In genomic region chr11:106677910-106678591, GRCm38 (mm10) we compare ENCODE assay signal across 7 mouse cellular contexts.
DNase-seq lines count a peak whose midpoint lies in the region.

No protein-coding gene starts in this region.

- intact Hi-C loops in heart, postnatal 36 days (cut with DNase I): loop anchor here (2.0 kb wide), 1 partner anchor 31 kb away; no protein-coding TSS in a partner anchor
- intact Hi-C loops in left cerebral cortex, postnatal 14 days (cut with DNase I): no loop called here

- peak; percentile 69 for DNase-seq in Muller cell, postnatal 12 days (ENCODE audit: inconsistent ontology term)
- peak; percentile 93 to 94 for DNase-seq in adrenal gland, postnatal 36 days
- DNase-seq in frontal cortex, postnatal 25 days (ENCODE audit: low spot score in 2 of 2): peak; percentile 40 to 55
- DNase-seq in heart, postnatal 36 days: peak; percentile 91 to 92
- DNase-seq in left cerebral cortex, postnatal 14 days (ENCODE audit: low spot score in 2 of 2): peak; percentile 80 to 82
- peak; percentile 48 to 50 for DNase-seq in right cerebral cortex, postnatal 36 days (ENCODE audit: low spot score in 2 of 2)
- no peak for DNase-seq in spleen, postnatal 4 days (ENCODE audit: low spot score in 2 of 2)

Comparison
In these comparisons a context has a peak if more than half of its experiments do, and no peak if none do; other contexts are left out.
1. DNase-seq: peak in Muller cell, postnatal 12 days (single experiment), adrenal gland, postnatal 36 days (2 of 2), frontal cortex, postnatal 25 days (2 of 2), heart, postnatal 36 days (2 of 2), left cerebral cortex, postnatal 14 days (2 of 2) and right cerebral cortex, postnatal 36 days (2 of 2); none in spleen, postnatal 4 days (0 of 2).